Mouse (Mus musculus) splenic B cell, adult 2 months (primary cell): Measurements from ENCODE around the gene Clasp2.

Experiments
- DNase-seq: peaks from one replicate; pipeline ENCODE4 v3.0.0-alpha.2; 2011; ENCODE audit warnings: low read depth, low spot score
- H3K27me3 ChIP-seq: 2 replicates; pipeline ENCODE4 v1.6.1; 2012; ENCODE audit warnings: mild to moderate bottlenecking, low read length, moderate library complexity, mixed read lengths; ENCODE audit not compliant: control insufficient read depth, poor library complexity, insufficient read depth, severe bottlenecking
- H3K36me3 ChIP-seq: 2 replicates; pipeline ENCODE4 v1.6.1; 2012; ENCODE audit warnings: mild to moderate bottlenecking, low read length, moderate library complexity, mixed read lengths; ENCODE audit not compliant: control insufficient read depth, poor library complexity, insufficient read depth, severe bottlenecking

Clasp2 gene

DNA sequence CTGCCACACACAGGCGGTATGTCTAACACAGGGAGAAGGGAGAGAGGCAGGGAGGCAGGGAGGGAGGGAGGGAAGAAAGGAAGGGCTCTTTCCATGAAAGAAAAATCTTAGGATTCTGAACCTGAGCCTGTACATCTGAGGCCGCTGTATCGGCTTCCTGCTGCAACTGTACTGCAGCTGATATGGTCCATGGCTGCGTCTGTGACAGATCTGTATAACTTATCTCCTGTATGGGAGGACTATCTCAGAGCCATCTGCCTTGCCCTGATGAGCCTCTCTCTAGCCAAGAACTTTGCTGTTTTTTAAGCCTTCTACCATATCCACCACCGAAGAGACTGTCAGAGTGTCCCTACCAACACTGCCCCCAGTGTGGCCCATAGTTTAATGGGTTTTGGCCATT lies 174.5 kb downstream of the Clasp2 start:
- no peak for DNase-seq
- H3K36me3 ChIP-seq, result peaks cover 7% of the 10 kb centered on the region
- H3K27me3 ChIP-seq, result no peaks in the 10 kb centered on the region

DNA sequence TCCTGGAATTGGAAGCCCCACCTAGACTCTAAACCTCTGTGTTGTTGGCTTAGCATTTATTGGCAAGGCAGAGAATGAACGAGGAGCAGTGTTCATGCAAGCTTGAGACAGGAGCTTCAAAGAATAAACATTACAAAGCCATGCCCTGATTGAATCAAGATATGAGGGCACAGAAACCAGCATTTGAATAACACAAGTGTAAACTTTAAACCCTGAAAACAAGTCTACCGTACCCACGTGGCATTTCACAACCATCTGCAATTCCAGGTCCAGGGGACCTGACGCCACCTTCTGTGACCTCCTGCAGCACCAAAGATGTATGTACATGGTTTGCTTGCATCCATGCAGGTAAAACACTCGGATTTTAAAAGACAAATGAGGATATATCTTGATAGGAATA lies 181.4 kb downstream of the Clasp2 start:
- DNase-seq, result no peak
- H3K36me3 ChIP-seq, result peaks cover 3% of the 10 kb centered on the region
- no peaks in the 10 kb centered on the region for H3K27me3 ChIP-seq

DNA sequence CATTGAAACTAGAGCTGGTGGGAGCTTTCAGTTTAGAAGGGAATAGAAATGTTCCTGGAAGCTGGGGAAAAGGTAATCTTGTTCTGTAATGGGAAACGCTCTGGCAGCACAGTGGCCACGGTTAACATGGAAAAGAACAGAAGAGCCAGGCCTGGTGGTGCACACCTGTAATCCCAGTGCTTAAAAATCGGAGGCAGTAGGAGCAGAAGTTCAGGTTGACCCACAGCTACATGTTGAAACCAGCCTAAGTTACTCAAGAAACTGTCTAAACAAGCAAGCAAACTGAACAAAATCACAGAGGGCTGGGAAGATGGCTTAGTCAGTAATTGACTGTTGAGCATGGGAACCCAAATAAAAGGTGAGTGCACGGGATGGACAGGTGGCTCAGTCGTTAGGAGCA lies 183.6 kb downstream of the Clasp2 start:
- Histone ChIP-seq H3K36me3 (peaks cover 1% of the 10 kb centered on the region; the same call in 1 of the 2 replicates), H3K27me3 (no peaks in the 10 kb centered on the region)
- no peak for DNase-seq

DNA sequence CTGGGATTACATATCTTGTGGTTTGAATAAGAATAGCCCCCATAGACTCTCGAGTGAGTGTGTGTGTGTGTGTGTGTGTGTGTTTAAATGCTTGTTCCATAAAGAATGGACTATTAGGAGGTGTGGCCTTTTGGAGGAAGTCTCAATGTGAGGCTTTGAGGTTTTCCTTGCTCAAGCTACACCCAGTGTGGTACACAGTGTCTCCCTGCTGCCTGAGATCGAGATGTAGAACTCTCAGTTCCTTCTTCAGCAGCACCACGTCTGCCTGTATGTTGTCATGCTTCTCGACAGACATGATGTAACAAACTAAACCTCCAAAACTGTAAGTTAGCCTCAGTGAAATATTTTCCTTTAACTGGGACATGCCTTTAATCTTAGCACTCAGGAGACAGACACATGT lies 187.3 kb downstream of the Clasp2 start:
- DNase-seq, result peak; percentile 65
- no peaks in the 10 kb centered on the region for H3K36me3 ChIP-seq
- H3K27me3 ChIP-seq, result no peaks in the 10 kb centered on the region

DNA sequence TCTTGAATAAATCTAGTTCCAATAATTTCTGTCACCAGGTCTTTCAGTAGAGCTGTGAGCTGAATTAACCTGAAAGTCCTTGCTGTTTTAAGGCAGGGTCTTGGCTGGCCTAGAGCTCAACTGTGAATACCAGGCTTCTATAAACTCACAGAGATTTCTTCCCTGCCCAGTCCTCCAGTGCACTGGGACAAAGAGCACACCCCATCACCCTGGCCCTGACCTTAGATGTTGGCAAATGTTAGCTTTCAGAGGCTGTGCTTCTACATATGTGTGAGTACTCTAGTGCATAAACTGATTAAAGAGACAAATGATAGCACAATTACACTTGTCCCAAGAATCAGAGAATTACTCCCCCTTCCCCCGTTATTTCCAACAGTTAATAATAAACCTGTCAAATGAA lies 188.4 kb downstream of the Clasp2 start:
- H3K27me3 ChIP-seq, result no peaks in the 10 kb centered on the region
- H3K36me3 ChIP-seq, result no peaks in the 10 kb centered on the region
- DNase-seq, result no peak

DNA sequence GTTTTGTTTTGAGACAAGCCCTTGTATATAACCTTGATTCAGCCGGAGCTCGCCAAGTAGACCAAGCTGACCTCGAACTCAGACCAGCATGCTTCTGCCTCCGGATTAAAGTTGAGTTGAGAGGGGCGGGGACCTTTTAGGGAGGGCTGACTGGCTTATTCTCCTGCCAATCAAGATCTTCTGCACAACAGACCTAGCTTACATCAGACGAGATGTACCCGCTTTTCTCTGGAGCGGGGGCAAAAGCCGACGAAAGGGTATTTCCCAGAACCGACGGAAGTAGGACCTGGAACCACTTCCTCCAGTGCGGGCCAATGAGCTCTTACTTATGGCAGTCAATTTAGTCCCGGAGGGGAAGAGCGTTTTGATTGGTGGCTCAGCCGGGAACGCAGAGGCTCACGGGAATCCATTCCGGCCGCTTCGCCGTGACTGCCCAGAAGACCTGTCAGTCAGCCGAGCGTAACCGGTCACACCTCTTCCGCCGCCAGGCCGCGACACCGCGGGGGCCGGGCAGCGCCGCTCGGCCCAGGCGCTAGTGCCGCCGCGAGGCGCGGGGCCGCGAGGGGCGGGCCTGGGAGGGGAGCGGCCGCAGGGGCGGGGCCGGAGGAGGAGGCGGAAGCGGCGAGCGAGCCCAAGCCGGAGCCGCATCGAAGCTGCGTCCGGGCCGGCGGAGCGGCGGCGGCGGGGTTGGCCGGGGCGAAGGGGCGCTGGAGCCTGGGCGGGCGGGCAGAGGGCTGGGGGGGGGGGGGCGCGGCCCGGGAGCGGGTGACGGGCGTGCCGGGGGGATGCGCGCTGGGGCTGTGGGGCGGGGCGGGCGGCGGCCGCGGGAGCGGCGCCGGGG lies 189.5 kb downstream of the Clasp2 start, which contains the start of gene Ubp1:
Ubp1 (plus strand) TSS at position 401 of the 841 bp plus-strand sequence.
- peak; percentile 98 for DNase-seq
- Histone ChIP-seq H3K27me3 (no peaks in the 10 kb centered on the region), H3K36me3 (no peaks in the 10 kb centered on the region)

DNA sequence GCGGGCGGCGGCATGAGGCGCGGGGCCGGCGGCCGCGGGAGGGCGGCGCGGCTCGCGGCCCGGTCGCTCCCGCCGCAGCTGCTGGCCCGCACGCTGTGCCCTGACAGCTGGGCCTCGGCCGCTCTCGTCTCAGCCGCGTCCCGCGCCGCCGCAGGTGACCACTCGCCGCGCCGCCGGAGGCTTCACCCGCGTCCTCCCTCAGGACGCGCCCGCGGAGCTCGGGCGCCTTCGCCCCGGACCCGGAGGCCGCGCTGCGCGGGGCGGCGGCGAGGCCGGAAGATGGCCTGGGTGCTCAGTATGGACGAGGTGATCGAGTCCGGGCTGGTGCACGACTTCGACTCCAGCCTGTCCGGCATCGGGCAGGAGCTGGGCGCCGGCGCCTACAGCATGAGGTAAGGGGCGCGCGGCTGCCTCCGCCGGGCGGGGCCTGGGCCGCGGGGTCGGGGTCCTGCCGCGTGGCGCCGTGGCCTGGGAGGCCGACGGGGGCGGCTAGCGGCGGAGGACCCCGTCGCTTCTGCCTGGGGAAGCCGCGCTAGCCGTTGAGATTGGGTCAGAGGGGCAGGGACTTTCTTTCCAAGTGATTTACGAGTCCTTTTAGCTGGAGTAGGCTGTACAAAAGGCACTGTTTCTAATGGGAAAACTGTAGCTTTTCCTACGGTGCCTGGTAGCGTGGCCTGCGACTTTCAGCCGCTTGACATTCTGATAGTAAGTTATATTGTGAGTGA lies 190.3 kb downstream of the Clasp2 start:
- DNase-seq, result peak; percentile 19
- Histone ChIP-seq H3K27me3 (no peaks in the 10 kb centered on the region), H3K36me3 (no peaks in the 10 kb centered on the region)

DNA sequence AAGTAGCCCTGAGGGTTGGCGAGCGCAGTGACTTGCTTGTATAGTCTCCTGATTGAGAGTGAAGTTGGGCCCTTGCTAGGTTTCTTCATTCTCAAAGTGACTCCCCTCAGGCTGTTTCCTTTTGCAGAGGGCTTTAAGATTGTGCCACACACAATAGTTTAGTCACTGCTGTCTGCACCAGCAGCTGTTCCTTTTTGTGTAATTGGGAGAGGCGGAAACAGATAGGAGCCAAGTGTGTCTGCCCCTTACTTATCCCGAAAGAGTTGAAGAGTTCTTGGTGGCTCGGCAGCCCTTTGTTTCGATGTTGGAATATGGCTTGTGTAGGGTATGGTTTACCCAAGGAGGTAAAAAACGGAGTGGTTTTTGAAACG lies 190.8 kb downstream of the Clasp2 start:
- no peaks in the 10 kb centered on the region for H3K36me3 ChIP-seq
- H3K27me3 ChIP-seq, result no peaks in the 10 kb centered on the region
- peak; percentile 11 for DNase-seq

DNA sequence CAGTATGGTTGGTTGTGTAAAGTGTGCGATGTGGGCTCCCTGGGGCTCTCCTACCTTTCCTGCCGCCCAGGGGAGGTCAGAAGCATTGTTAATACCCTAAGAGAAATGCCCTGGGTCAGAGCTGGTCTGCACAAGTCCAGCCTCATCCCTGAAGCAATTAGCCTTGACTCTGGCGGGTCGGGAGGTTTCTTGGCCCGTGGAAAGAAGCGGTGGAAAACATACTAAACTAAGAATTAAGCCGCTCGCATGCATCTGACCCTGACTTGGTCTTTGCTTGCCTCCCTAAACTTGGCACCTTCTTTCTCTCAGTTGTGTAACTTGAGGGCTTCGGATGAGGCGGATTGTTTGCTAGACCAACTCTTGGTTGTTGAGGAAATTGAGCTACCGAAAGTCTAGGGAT lies 191.2 kb downstream of the Clasp2 start:
- no peaks in the 10 kb centered on the region for H3K27me3 ChIP-seq
- no peak for DNase-seq
- H3K36me3 ChIP-seq, result no peaks in the 10 kb centered on the region

DNA sequence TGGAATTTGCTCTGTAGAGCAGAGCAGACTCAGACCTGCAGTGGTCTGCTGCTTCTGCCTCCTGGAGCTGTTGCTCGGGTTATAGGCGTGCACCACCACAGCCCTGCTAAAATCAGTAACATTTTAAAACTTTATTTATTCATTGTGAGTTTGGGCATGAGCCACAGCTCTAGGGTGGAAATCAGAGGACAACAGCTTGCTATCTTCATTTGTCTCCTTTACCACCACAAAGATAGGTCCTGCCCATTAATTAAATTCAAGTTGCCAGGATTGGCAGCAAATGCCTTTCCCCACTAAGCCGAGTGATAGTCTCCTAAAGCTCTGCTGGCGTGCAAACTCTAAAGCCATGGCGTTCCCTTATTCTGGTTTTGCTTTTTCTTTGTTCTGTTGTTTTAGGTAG lies 194.4 kb downstream of the Clasp2 start:
- no peak for DNase-seq
- H3K36me3 ChIP-seq, result no peaks in the 10 kb centered on the region

DNA sequence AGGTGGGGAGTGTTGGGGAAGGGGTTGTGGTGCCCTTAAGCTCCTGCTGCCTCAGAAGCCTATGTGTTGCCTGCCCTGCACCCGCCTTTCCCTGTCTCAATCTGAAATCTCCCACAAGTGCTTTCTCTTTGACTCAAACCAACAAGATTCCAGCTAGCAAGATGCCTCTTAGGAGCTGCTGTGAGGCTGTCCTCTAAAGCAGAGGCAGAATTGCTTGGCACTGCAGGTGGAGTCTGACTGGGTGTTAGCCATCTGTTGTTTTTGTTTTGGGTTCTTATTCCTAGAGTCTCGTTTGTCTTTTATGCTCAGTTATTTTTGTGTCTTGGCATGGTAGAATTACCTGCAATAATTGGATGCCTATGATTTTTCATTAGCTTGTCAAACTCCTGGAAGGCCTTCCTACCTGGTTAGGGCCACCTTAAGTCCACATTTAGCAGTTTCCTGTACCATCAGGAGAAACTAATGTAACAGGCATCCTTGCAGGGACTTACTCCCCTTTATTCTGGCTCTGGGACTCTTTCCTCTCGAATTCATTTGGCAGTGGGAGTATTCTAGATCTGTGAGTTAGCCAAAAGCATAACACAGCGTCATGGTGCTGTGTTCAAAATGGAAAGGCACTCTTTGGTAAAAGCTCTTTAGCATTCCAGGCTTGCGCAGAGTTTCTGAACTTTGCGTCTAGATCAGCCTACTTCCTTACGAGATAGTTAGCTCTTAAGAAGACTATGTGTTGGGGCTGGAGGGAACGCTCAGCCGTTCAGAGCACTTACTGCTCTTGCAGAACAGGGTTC lies 198.0 kb downstream of the Clasp2 start:
- Histone ChIP-seq H3K36me3 (no peaks in the 10 kb centered on the region), H3K27me3 (no peaks in the 10 kb centered on the region)
- DNase-seq, result no peak

More for the DNA sequence above, 194.4 kb downstream of the Clasp2 start:
- H3K27me3 ChIP-seq, result no peaks in the 10 kb centered on the region

DNA sequence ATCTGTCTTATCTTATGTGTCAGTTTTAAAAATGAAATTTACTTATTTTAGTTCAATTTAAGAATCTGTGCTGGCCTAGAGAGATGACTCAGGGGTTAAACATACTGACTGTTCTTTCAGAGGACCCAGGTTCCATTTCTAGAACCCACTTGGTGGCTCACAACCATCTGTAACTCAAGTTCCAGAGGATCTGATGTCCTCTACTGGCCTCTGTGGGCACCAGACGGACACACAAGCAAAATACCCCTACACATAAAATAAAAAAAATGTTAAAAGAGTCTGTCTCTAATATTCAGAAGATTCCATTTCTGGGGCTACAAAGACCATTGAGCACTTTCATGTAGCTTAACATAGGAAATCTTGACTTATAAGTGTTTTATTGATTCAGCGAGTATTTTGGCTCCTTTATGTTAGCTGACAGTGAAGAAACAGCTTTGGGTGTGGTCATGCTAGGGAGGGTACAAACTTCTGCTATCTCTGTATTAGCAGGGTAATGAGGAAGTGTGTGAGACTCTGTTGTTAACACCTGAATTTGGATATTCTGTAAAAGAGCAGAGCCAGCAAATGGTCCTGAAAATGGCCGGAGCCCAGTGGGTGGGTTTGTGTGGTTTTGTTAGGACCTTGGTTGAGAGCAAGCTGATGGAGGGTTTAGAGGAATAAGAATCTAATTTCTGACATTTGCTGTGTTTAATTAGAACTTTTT lies 200.0 kb downstream of the Clasp2 start:
- peak; percentile 59 for DNase-seq
- H3K27me3 ChIP-seq, result no peaks in the 10 kb centered on the region
- H3K36me3 ChIP-seq, result 0 out of 2 replicates have a peak, but pooled peaks cover 2% of the 10 kb centered on the region

DNA sequence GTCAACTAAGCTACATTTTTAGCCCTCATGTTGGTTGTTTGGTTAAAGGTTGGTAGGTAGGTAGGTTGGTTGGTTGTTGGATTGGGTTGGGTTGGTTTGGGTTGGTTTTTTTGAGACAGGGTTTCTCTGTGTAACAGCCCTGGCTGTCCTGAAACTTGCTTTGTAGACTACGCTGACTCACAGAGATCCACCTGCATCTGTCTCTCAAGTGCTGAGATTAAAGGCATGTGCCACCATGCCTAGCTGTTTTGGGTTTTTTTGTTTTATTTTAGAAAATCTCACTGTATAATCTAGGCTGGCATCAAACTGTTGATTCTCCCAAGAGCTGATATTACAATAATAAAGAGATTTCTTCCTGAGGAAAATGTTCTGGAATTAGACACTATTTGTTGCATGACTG lies 202.1 kb downstream of the Clasp2 start:
- DNase-seq, result no peak
- Histone ChIP-seq H3K36me3 (peaks cover 2% of the 10 kb centered on the region; the same call in 1 of the 2 replicates), H3K27me3 (no peaks in the 10 kb centered on the region)

DNA sequence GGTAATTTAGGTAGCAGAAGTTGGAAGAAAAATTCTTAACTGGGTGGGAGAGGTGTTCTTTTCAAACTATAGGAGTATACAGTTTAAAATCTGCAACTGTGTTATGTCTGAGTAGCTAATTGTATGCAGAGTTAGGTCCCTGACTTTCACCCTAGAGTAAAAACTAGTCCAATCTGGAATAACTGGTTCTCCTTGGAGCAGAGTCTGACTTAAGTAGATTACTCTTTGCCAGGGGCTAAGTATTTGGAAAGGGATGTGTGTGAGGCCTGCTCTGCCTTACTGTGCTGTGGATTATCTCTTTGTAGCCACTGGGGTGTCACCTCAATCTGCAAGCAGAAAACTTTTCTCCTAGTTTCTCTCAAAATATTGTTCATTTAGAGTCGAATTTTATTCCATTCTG lies 205.9 kb downstream of the Clasp2 start:
- no peak for DNase-seq
- H3K27me3 ChIP-seq, result no peaks in the 10 kb centered on the region

More for the DNA sequence above, 205.9 kb downstream of the Clasp2 start:
- H3K36me3 ChIP-seq, result peaks cover 2% of the 10 kb centered on the region; the same call in 1 of the 2 replicates
